Mouse (Mus musculus) cerebellum, postnatal 4 days (tissue): ENCODE results near the gene Brpf3.
A peak's percentile ranks its signal among the peaks of the same experiment; 100 is the strongest.
"Not testable (repeated sequence)": the region's sequence is repeated elsewhere in the genome, so short reads cannot be mapped to it uniquely, and the experiment has no call there.

Experiments
- DNase-seq, 2 experiments: peaks; one replicate each; pipeline ENCODE4 v3.0.0; 2022; ENCODE audit warnings: low spot score in 2 of 2, mixed read lengths in 1 of 2

The Brpf3 gene

GRCm38 (mm10) chr17:28800671-28801412 lies at the start of gene Brpf3:
Brpf3 (plus strand) TSS chr17:28801090.
- DNase-seq: peak; percentile 58 to 75

GRCm38 (mm10) chr17:28756447-28756846 lies 44.4 kb upstream of the Brpf3 start:
- no peak for DNase-seq

GRCm38 (mm10) chr17:28757470-28757869 lies 43.4 kb upstream of the Brpf3 start:
- DNase-seq: no peak

GRCm38 (mm10) chr17:28760736-28761312 lies 40.1 kb upstream of the Brpf3 start:
- DNase-seq: no peak

- DNase-seq: peak; percentile 69 to 77
Observed at GRCm38 (mm10) chr17:28761871-28762270, 39.0 kb upstream of the Brpf3 start.

GRCm38 (mm10) chr17:28766203-28766602 lies 34.7 kb upstream of the Brpf3 start:
- no peak for DNase-seq

GRCm38 (mm10) chr17:28766781-28767515 lies 33.9 kb upstream of the Brpf3 start:
- no peak for DNase-seq

GRCm38 (mm10) chr17:28769121-28769874 lies 31.6 kb upstream of the Brpf3 start, which contains the start of gene Mapk13:
Mapk13 (plus strand) TSS chr17:28769297.
- no peak for DNase-seq

GRCm38 (mm10) chr17:28769875-28770421 lies 30.9 kb upstream of the Brpf3 start:
- no peak for DNase-seq

GRCm38 (mm10) chr17:28771289-28771688 lies 29.6 kb upstream of the Brpf3 start:
- no peak for DNase-seq

GRCm38 (mm10) chr17:28774303-28774702 lies 26.6 kb upstream of the Brpf3 start:
- DNase-seq: not testable (repeated sequence)

- DNase-seq: no peak
Observed at GRCm38 (mm10) chr17:28775161-28775560, 25.7 kb upstream of the Brpf3 start.

GRCm38 (mm10) chr17:28776817-28777216 lies 24.1 kb upstream of the Brpf3 start:
- DNase-seq: no peak

GRCm38 (mm10) chr17:28777231-28778005 lies 23.5 kb upstream of the Brpf3 start:
- peak in 1 of 2 experiments; percentile 76 for DNase-seq

- DNase-seq: no peak
Observed at GRCm38 (mm10) chr17:28779735-28780134, 21.2 kb upstream of the Brpf3 start.

- DNase-seq: no peak
Observed at GRCm38 (mm10) chr17:28780836-28781235, 20.1 kb upstream of the Brpf3 start.

- no peak for DNase-seq
Observed at GRCm38 (mm10) chr17:28781290-28782045, 19.4 kb upstream of the Brpf3 start.

- no peak for DNase-seq
Observed at GRCm38 (mm10) chr17:28785036-28785435, 15.9 kb upstream of the Brpf3 start.

GRCm38 (mm10) chr17:28787507-28787906 lies 13.4 kb upstream of the Brpf3 start:
- no peak for DNase-seq

- DNase-seq: no peak
Observed at GRCm38 (mm10) chr17:28797031-28797430, 3.9 kb upstream of the Brpf3 start.
